Mouse (Mus musculus): ENCODE measurements around the gene Tox3.

- no peak for TF ChIP-seq CTCF (IDR thresholded peaks at IDR 0.05; ENCODE audit: extremely low read depth, insufficient read depth, low read length)
- TF ChIP-seq POLR2A (IDR thresholded peaks at IDR 0.05; ENCODE audit: extremely low read depth, insufficient read depth, low read length) = no peak
Measured at GRCm38 (mm10) chr8:90371611-90372222, 23.6 kb upstream of the Tox3 start.

Data from cortical plate, adult 2 months (tissue).